Mouse (Mus musculus) C2C12 (cell line): ENCODE measurements at regions not wholly inside any gene's neighbourhood (a gene's known extent, or its start where the extent isn't known, plus 50 kb on each side); places are given as distances from the start of the nearest gene placed in this dataset.

Experiments used
- H3K27me3 ChIP-seq: one replicate; pipeline ENCODE4 v1.6.1; 2011; ENCODE audit not compliant: control insufficient read depth, insufficient read depth, insufficient read length
- H3K36me3 ChIP-seq: one replicate; pipeline ENCODE4 v1.6.1; 2011; ENCODE audit not compliant: control insufficient read depth, insufficient read depth
- H3K4me3 ChIP-seq: one replicate; pipeline ENCODE4 v1.5.1; 2011; ENCODE audit warnings: mild to moderate bottlenecking, control low read depth; ENCODE audit not compliant: poor library complexity, insufficient read depth, severe bottlenecking
- H3K79me2 ChIP-seq: one replicate; pipeline ENCODE4 v1.6.1; 2011; ENCODE audit not compliant: control insufficient read depth, insufficient read depth
- H3K79me3 ChIP-seq: one replicate; pipeline ENCODE4 v1.6.1; 2011; ENCODE audit warnings: low read depth, control low read depth
- H3ac ChIP-seq: one replicate; pipeline ENCODE3; 2011; ENCODE audit warnings: low read depth; ENCODE audit not compliant: control insufficient read depth, insufficient read length
- CEBPB ChIP-seq: IDR thresholded peaks from one replicate; pipeline ENCODE4 v1.6.1; 2011; ENCODE audit warnings: low read depth, mild to moderate bottlenecking, control low read depth, moderate library complexity
- CTCF ChIP-seq: IDR thresholded peaks from one replicate; pipeline ENCODE4 v1.5.1; 2011; ENCODE audit not compliant: control insufficient read depth, insufficient read depth, insufficient read length
- FOSL1 ChIP-seq: IDR thresholded peaks from one replicate; pipeline ENCODE4 v1.8.0; 2011; ENCODE audit warnings: mild to moderate bottlenecking, low read length; ENCODE audit not compliant: poor library complexity, insufficient read depth, severe bottlenecking
- MAX ChIP-seq: IDR thresholded peaks from one replicate; pipeline ENCODE4 v1.6.1; 2011; ENCODE audit warnings: mild to moderate bottlenecking, control low read depth
- MYOD1 ChIP-seq: IDR thresholded peaks from one replicate; pipeline ENCODE4 v1.6.1; 2011; ENCODE audit warnings: low read depth; ENCODE audit not compliant: control insufficient read depth, insufficient read length
- MYOG ChIP-seq: IDR thresholded peaks from one replicate; pipeline ENCODE4 v1.6.1; 2011; ENCODE audit not compliant: control insufficient read depth, insufficient read length; ENCODE audit errors: extremely low read depth
- USF1 ChIP-seq: IDR thresholded peaks from one replicate; pipeline ENCODE4 v1.6.1; 2011; ENCODE audit warnings: low read depth, mild to moderate bottlenecking, control low read depth, moderate library complexity

- no peaks in the 10 kb centered on the region for H3K79me3 ChIP-seq
- H3K4me3 ChIP-seq, result no peak overlapping the region
- TF ChIP-seq CTCF, result no peak
- no peak for TF ChIP-seq MYOG
- no peak for TF ChIP-seq USF1
- no peak for TF ChIP-seq MAX
- no peak for TF ChIP-seq MYOD1
- no peaks in the 10 kb centered on the region for H3K79me2 ChIP-seq
- H3ac ChIP-seq, result no peak overlapping the region
- no peaks in the 10 kb centered on the region for H3K27me3 ChIP-seq
- no peaks in the 10 kb centered on the region for H3K36me3 ChIP-seq
Measured at GRCm38 (mm10) chr14:104027077-104027899, 183.1 kb upstream of the Ednrb start.

- no peaks in the 10 kb centered on the region for H3K79me3 ChIP-seq
- no peaks in the 10 kb centered on the region for H3K79me2 ChIP-seq
- H3K36me3 ChIP-seq, result no peaks in the 10 kb centered on the region
- H3K4me3 ChIP-seq, result no peak overlapping the region
- H3K27me3 ChIP-seq, result no peaks in the 10 kb centered on the region
- H3ac ChIP-seq, result no peak overlapping the region
- TF ChIP-seq USF1 (no peak), MYOD1 (no peak), MYOG (no peak), CTCF (no peak), FOSL1 (no peak), MAX (no peak), CEBPB (no peak)
Measured at GRCm38 (mm10) chr14:104008538-104008937, 164.3 kb upstream of the Ednrb start.

- Histone ChIP-seq H3K36me3 (no peaks in the 10 kb centered on the region), H3K79me3 (no peaks in the 10 kb centered on the region), H3ac (no peak overlapping the region), H3K79me2 (no peaks in the 10 kb centered on the region), H3K27me3 (no peaks in the 10 kb centered on the region), H3K4me3 (no peak overlapping the region)
- TF ChIP-seq MYOD1 (no peak), CTCF (no peak), MYOG (no peak), MAX (no peak)
Measured at GRCm38 (mm10) chr14:104006426-104006825, 162.2 kb upstream of the Ednrb start.

- no peaks in the 10 kb centered on the region for H3K27me3 ChIP-seq
- no peak overlapping the region for H3K4me3 ChIP-seq
- H3ac ChIP-seq, result no peak overlapping the region
- no peaks in the 10 kb centered on the region for H3K79me2 ChIP-seq
- H3K79me3 ChIP-seq, result no peaks in the 10 kb centered on the region
- no peak for TF ChIP-seq CEBPB
- TF ChIP-seq FOSL1, result no peak
- no peak for TF ChIP-seq MAX
- no peak for TF ChIP-seq MYOG
- no peak for TF ChIP-seq MYOD1
- no peak for TF ChIP-seq CTCF
- TF ChIP-seq USF1, result no peak
- no peaks in the 10 kb centered on the region for H3K36me3 ChIP-seq
Measured at GRCm38 (mm10) chr14:104005132-104005531, 160.9 kb upstream of the Ednrb start.

- Histone ChIP-seq H3K27me3 (no peaks in the 10 kb centered on the region), H3K79me3 (no peaks in the 10 kb centered on the region), H3K4me3 (no peak overlapping the region), H3K36me3 (no peaks in the 10 kb centered on the region), H3ac (no peak overlapping the region), H3K79me2 (no peaks in the 10 kb centered on the region)
- TF ChIP-seq MYOD1, result no peak
- TF ChIP-seq FOSL1, result no peak
- TF ChIP-seq USF1, result no peak
- TF ChIP-seq MYOG, result no peak
- TF ChIP-seq MAX, result no peak
- no peak for TF ChIP-seq CTCF
- no peak for TF ChIP-seq CEBPB
Measured at GRCm38 (mm10) chr14:104002421-104002820, 158.2 kb upstream of the Ednrb start.

GRCm38 (mm10) chr14:103990418-103990817, 146.2 kb upstream of the Ednrb start:
- no peak overlapping the region for H3ac ChIP-seq
- TF ChIP-seq CTCF (no peak), MAX (no peak), MYOD1 (no peak), USF1 (no peak), MYOG (no peak), CEBPB (no peak), FOSL1 (no peak)

More at GRCm38 (mm10) chr14:103990418-103990817, 146.2 kb upstream of the Ednrb start:
- Histone ChIP-seq H3K79me3 (no peaks in the 10 kb centered on the region), H3K36me3 (no peaks in the 10 kb centered on the region), H3K79me2 (no peaks in the 10 kb centered on the region), H3K27me3 (no peaks in the 10 kb centered on the region), H3K4me3 (no peak overlapping the region)
